Mouse (Mus musculus) fat pad, adult 2 months (tissue): ENCODE results near the gene Rnase4.
"Not testable (repeated sequence)": the region's sequence is repeated elsewhere in the genome, so short reads cannot be mapped to it uniquely, and the experiment has no call there.

Source experiments
- DNase-seq: peaks from one replicate; pipeline ENCODE4 v3.0.0-alpha.2; 2011; ENCODE audit warnings: low read depth, low spot score; ENCODE audit errors: extremely low read depth

Rnase4 gene

GRCm38 (mm10) chr14:51088166-51088969 lies 2.5 kb upstream of the Rnase4 start:
- DNase-seq: no peak

- DNase-seq: peak; percentile 83
Measured at GRCm38 (mm10) chr14:51088970-51089673, 1.8 kb upstream of the Rnase4 start.

GRCm38 (mm10) chr14:51089674-51090076 lies 1.2 kb upstream of the Rnase4 start:
- DNase-seq: no peak

GRCm38 (mm10) chr14:51090077-51090781 lies 648 bp upstream of the Rnase4 start:
- DNase-seq: no peak

- no peak for DNase-seq
Measured at GRCm38 (mm10) chr14:51092073-51092620, 1.3 kb downstream of the Rnase4 start.

DNA sequence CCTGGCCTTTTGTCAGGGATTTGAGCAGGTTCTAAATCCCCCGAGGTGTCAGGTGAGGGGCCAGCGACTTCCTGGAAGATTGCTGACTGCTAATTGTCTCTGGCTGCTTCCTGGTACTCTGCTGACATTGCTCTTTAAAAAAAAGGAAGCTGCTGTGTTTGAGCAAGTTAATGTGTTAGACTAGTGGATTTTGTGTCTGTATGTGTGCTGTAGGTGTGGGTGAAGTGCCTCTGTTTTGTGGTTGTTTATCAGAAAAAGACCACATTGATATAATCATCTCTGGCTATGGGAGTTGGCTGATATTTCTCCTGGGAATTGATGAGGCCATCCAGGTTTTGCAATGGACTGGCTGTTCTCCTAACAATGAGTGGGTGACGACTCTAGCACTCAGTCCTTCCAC lies 2.6 kb downstream of the Rnase4 start:
- DNase-seq: no peak

GRCm38 (mm10) chr14:51094096-51094875 lies 3.4 kb downstream of the Rnase4 start:
- no peak for DNase-seq

GRCm38 (mm10) chr14:51094921-51095320 lies 4.0 kb downstream of the Rnase4 start:
- DNase-seq: no peak

GRCm38 (mm10) chr14:51095736-51096524 lies 5.1 kb downstream of the Rnase4 start:
- no peak for DNase-seq

DNA sequence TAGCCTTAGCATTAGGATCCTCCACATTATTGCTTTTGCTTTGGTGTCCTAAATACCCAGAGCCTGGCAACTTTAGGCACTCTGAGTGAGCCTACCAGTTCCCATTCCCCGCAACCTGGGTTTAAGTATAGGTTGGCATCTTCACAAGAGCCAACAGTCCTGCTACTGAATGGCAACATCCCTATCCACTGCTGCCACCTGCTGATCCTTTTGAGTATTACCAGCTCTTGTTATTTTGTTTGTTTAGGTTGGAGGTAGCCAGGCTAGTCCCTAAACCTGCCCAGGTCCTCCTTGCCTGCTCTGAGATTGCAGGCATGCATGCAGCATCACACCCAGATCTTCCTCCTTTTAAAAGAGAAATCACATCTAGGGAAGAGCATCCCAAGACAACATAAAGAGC lies 7.4 kb downstream of the Rnase4 start:
- not testable (repeated sequence) for DNase-seq

DNA sequence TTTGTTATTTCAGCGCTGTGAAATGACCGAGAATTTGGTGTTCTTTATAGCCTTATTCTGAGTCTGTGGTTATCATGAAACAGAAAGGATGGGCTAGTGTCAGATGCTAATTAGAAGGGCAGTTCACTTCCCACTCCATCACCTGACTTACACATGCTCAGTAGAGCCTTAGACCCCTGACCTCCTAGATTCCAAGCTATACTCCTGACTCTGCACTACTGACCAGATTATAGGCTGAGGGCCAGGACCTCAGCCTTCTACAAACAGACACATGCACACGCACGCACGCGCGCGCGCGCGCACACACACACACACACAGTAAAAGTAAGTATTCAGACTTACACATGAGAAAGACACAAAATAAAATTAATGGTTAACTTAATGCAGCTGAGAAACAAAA lies 8.0 kb downstream of the Rnase4 start:
- DNase-seq: no peak

DNA sequence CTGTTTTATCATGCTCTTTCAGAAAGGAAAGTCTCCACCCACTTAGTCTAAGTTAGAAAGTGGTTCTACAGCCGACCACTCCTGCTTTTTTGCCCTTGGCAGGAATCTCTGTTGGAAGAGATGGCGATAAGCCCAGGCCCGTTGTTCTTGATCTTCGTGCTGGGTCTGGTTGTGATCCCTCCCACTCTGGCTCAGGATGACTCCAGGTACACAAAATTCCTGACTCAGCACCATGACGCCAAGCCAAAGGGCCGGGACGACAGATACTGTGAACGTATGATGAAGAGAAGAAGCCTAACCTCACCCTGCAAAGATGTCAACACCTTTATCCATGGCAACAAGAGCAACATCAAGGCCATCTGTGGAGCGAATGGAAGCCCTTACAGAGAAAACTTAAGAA lies 10.4 kb downstream of the Rnase4 start:
- DNase-seq: no peak

GRCm38 (mm10) chr14:51103217-51103616 lies 12.3 kb downstream of the Rnase4 start:
- no peak for DNase-seq

DNA sequence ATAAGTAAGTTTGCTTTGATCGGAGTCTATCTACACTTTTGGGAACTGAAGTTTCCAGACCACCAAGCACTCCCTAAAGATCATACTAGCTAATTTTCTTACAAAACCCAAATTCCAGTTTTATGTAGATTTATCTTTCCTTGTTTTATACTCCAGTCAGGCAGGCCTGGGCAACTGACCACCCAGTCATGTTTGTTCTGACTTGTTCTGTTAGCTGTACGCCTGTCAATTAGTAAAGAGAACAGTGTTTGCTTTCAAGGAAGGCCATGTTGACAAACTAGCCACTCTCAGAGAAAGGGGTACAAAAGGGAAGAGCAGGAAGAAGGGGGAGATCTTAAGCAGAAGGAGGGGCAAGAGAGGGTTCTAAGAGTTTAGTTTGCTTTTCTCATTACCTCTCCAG lies 13.5 kb downstream of the Rnase4 start:
- DNase-seq: no peak

DNA sequence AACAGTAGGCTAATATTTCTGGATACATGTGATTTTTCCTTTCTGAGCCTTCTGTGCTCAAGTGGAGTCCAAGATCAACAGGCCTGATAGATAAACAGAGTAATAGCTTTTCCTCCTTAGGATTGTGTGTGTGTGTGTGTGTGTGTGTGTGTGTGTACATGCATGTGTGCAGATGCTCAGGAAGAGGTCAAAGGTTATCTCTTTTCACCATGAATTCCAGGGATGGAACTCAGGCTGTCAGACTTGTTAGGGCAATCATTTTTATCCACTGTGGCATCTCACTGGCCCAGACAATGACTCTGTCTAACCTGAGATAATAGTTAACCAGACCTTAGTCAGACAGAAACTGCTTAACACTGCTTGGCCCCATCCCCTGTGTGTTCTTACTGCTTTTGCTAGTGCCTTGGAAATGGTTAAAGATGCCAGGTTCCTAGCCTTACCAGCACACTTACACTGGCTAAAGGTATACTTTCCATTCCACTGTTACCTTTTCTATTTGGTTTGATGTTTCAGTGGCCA lies 15.6 kb downstream of the Rnase4 start:
- no peak for DNase-seq

DNA sequence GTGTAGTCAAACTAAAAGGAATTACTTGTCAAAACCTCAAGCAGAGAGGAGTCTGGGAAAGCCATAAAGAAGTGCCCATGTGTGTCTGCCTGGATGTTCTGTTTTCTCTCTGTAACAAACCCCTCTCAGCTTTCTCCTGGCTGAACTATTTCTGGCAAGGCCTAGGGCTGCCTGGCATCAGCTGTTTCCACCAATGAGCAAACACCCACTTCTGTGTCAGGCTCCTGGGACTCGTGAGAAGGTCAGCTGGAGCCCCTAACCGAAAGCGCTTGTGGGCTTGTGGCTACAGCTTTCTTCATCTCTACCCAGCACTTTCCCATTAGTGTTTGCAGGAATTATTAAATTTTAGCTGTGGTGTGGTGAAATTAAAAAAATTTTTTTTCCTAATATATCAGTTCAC lies 21.1 kb downstream of the Rnase4 start:
- DNase-seq: no peak

DNA sequence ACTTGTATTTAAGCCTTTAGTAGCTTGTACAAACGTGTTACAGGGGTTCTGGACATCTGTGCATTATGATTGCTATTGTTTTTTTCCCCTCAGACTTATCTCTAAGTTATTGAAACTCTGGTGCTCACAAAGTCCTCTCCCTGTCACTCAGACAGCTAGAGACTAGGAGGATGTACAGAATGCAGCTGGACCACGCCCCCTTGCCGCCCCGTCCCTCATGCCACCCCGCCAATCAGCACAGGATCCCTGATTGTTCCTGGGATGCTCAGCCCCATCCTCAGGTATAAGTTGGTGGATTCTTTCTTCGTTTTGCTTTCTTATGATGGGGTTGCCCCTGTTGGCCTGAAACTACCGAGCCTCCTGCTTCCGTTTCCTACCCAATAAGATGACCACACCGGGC lies 22.6 kb downstream of the Rnase4 start:
- no peak for DNase-seq

DNA sequence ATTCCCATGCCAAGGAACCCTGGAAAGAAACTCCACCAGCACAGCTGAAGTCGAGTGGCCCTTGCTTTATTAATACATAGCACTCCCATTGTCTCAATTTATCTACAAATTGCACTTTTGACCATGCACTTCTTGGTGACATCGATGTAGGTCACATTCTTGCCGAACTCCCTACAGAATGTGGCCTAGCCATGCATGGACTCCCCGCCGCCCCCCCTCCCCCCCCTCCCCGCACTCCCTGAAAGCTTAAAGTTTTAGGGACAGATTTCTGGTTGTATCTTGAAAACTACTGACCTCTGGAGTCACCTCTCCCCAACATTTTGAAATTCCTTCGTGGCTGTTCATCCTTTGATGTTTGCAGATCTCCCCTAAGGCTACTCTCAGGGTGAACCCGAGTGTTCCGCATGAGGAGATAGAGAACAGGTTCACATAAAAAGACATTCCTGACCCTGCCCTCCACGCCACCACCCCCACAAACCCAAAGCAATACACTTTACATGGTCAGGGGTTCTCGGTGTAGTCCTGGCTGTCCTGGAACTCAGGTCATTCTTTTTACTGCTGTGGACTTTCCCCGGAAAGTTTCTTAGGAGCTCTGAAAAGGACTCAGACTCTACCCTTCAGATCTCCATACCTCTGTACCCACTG lies 23.2 kb downstream of the Rnase4 start, which contains the start of gene Eddm3b:
TSS of gene Eddm3b (plus strand) at position 511 of the 645 bp plus-strand sequence.
- no peak for DNase-seq

DNA sequence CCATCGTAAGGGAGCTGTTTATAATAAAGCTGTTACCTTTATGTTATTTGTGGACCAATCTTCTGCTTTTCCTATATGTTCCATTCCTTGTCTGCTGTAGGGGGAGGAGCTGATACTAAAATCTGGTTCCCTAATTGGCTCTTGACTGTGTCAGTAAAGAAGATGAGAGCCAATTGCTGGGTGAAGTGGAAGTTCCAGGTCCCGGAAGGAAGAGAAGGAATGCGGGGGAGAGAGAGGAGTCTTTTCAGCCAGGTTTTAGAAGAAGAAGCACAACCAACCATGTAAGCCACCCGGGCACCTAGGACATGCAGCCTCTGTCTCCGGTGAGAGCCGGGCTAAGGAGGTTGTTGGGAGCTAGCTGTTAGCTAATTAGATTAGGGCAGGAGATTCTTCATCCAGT lies 34.8 kb downstream of the Rnase4 start:
- DNase-seq: no peak
